Mouse (Mus musculus) kidney, postnatal 4 days (tissue): ENCODE measurements at regions not wholly inside any gene's neighbourhood (a gene's known extent, or its start where the extent isn't known, plus 50 kb on each side); places are given as distances from the start of the nearest gene placed in this dataset.

Experiments
- DNase-seq, 2 experiments: peaks; one replicate each; pipeline ENCODE4 v3.0.0; 2021; ENCODE audit warnings: mixed read lengths in 2 of 2

- peak in 1 of 2 experiments; percentile 1 for DNase-seq
Observed at GRCm38 (mm10) chrX:144234457-144234856, 81.0 kb downstream of the A730046J19Rik start.

- no peak for DNase-seq
Observed at GRCm38 (mm10) chrX:144265934-144266333, 51.7 kb upstream of the Alg13 start.
